Mouse (Mus musculus): ENCODE data around the gene E2f1.

DNA sequence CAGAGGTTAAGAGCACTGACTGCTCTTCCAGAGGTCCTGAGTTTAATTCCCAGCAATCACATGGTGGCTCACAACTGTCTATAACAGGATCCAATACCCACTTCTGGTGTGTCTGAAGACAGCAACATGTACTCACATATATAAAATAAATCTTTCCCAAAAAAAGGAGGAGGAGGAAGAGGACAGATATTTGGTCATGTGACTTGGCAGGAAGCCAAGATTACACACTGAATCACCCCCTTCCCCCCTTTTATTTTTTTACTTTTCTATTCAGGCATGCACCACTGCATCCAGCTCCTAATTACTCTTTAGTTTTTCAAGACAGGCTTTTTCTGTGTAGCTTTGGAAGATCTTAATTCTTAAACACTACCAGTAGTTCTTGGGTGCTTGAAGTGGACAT lies 48.2 kb downstream of the E2f1 start:
- TF ChIP-seq GATA1 (IDR thresholded peaks at IDR 0.05; ENCODE audit: borderline replicate concordance, low read length) (no peak), FLI1 (IDR thresholded peaks at IDR 0.05; ENCODE audit: low read length) (no peak)

Data from megakaryocyte, embryonic 14.5 days (primary cell).